Mouse (Mus musculus): ENCODE data around the gene Vbp1.

Gene Vbp1

GRCm38 (mm10) chrX:75514179-75514972 lies at the start of gene Vbp1:
Vbp1 (plus strand) TSS chrX:75514299.
- DNase-seq (ENCODE audit: low read depth) = peak; percentile 91

- DNase-seq (ENCODE audit: low read depth) = peak; percentile 35
These were observed 38.9 kb upstream of the Vbp1 start for GRCm38 (mm10) chrX:75475182-75475644.

GRCm38 (mm10) chrX:75489886-75490285 lies 24.2 kb upstream of the Vbp1 start:
- DNase-seq (ENCODE audit: low read depth) = no peak

- no peak for DNase-seq (ENCODE audit: low read depth)
These were observed 316 bp upstream of the Vbp1 start for GRCm38 (mm10) chrX:75513787-75514178.

- DNase-seq (ENCODE audit: low read depth) = peak; percentile 42
These were observed 63.7 kb downstream of the Vbp1 start, which contains the start of gene Rab39b for GRCm38 (mm10) chrX:75577582-75578324. Rab39b (minus strand) TSS chrX:75578231.

GRCm38 (mm10) chrX:75578539-75578938 lies 64.4 kb downstream of the Vbp1 start:
- no peak for DNase-seq (ENCODE audit: low read depth)
